Mouse (Mus musculus) heart, adult 2 months (tissue): ENCODE data around the gene Stk11. TPM values are rescaled to one million over a fixed set of nuclear protein-coding genes. Genes with fewer than 3 reads are reported as not detected.

ENCODE experiments used
- DNase-seq, 2 experiments: peaks; one replicate each; pipeline ENCODE4 v3.0.0; 2021
- H3K27ac ChIP-seq: fragments of 200-600 bp; 2 replicates; pipeline ENCODE4 v1.8.1; 2022
- H3K27me3 ChIP-seq: fragments of 200-500 bp; 2 replicates; pipeline ENCODE4 v1.6.1; 2012; ENCODE audit warnings: mild to moderate bottlenecking, low read length, inconsistent platforms, mixed read lengths; ENCODE audit not compliant: control insufficient read depth, insufficient read depth
- H3K36me3 ChIP-seq: fragments of 200-500 bp; 2 replicates; pipeline ENCODE4 v1.6.1; 2012; ENCODE audit warnings: low read length, inconsistent platforms; ENCODE audit not compliant: control insufficient read depth, insufficient read depth
- H3K4me1 ChIP-seq: fragments of 200-500 bp; 2 replicates; pipeline ENCODE4 v1.6.1; 2011; ENCODE audit warnings: low read length; ENCODE audit not compliant: control insufficient read depth, insufficient read depth
- H3K4me3 ChIP-seq: fragments of 200-600 bp; 2 replicates; pipeline ENCODE4 v1.8.1; 2022
- H3K79me2 ChIP-seq: fragments of 200-500 bp; replicated peaks from 2 replicates; pipeline ENCODE4 v1.6.1; 2012; ENCODE audit warnings: mild to moderate bottlenecking, inconsistent platforms, low read length, moderate library complexity, mixed read lengths; ENCODE audit not compliant: control insufficient read depth, insufficient read depth
- H3K9ac ChIP-seq: fragments of 200-500 bp; 2 replicates; pipeline ENCODE4 v1.6.1; 2012; ENCODE audit warnings: low read depth, mild to moderate bottlenecking, control low read depth, inconsistent platforms, low read length, mixed read lengths
- CTCF ChIP-seq: fragments of 200-600 bp; IDR thresholded peaks from 2 replicates; pipeline ENCODE4 v1.8.1; 2022; ENCODE audit warnings: antibody characterized with exemption, mild to moderate bottlenecking, moderate library complexity
- EP300 ChIP-seq: fragments of 200-500 bp; IDR thresholded peaks from 2 replicates; pipeline ENCODE4 v1.6.1; 2011; ENCODE audit warnings: low read depth, low read length, control low read depth; ENCODE audit not compliant: insufficient read depth
- POLR2A ChIP-seq: fragments of 200-500 bp; IDR thresholded peaks from 2 replicates; pipeline ENCODE4 v1.6.1; 2011; ENCODE audit warnings: mild to moderate bottlenecking, low read depth, low read length, control low read depth; ENCODE audit not compliant: insufficient read depth
- WGBS: fragments of 180-500 bp; shearing (Covaris S2); methylation state at CpG from one replicate; pipeline ENCODE4 v1.1.7; 2018; 5-methylcytosine and 5-hydroxymethylcytosine counted together
- intact Hi-C: fragments of 180-260 bp; cut with DNase I; formaldehyde crosslinking; loops from one replicate; pipeline ENCODE4 v1.15.1; 2025
- polyA plus RNA-seq: library from polyadenylated mRNA; depleted of rRNA; stranded (reverse); fragments of >200 nt; gene quantifications from 2 replicates; pipeline ENCODE4 v1.2.3, GENCODE M21; 2012
- total RNA-seq, 2 experiments: library from RNA; stranded (reverse); gene quantifications; 2 replicates each; pipeline ENCODE4 v1.2.3; 2021

Gene Stk11
- total and polyA plus RNA-seq, 3 experiments = 127 to 161 (median 140) TPM

- Histone ChIP-seq H3K36me3 (no peaks in the 10 kb centered on the region), H3K9ac (0 out of 2 replicates have a peak overlapping the region, but pooled peaks have one; percentile 15), H3K4me3 (no peak overlapping the region), H3K4me1 (peaks cover 18% of the 10 kb centered on the region), H3K27me3 (no peaks in the 10 kb centered on the region), H3K27ac (peak overlapping the region; percentile 93), H3K79me2 (peaks cover 4% of the 10 kb centered on the region)
- intact Hi-C loops = loop anchor here (1.0 to 5.0 kb wide), 2 partner anchors 20 to 218 kb away; partner anchors contain the start of genes Arid3a and Cirbp
- WGBS = 65% methylated on average over 20 of the region's 20 CpGs
- TF ChIP-seq EP300 (peak; percentile 94), POLR2A (0 out of 2 replicates have a peak, but pooled peaks have one; percentile 5), CTCF (peak; percentile 96)
- peak; percentile 83 to 86 for DNase-seq
Measured at GRCm38 (mm10) chr10:80144864-80145838, 29.5 kb downstream of the Stk11 start.

GRCm38 (mm10) chr10:80145896-80146295 lies 30.3 kb downstream of the Stk11 start:
- WGBS = 63% methylated on average over 6 of the region's 6 CpGs
- intact Hi-C loops = loop anchor here (1.0 to 2.0 kb wide), 2 partner anchors 19 to 79 kb away; partner anchors contain the start of gene Cirbp
- Histone ChIP-seq H3K27me3 (no peaks in the 10 kb centered on the region), H3K4me1 (peaks cover 18% of the 10 kb centered on the region), H3K79me2 (peaks cover 4% of the 10 kb centered on the region), H3K4me3 (no peak overlapping the region), H3K36me3 (no peaks in the 10 kb centered on the region), H3K9ac (no peak overlapping the region), H3K27ac (peak overlapping the region; percentile 93)
- TF ChIP-seq POLR2A (no peak), CTCF (no peak), EP300 (no peak)
- DNase-seq = peak; percentile 73 to 77

DNA sequence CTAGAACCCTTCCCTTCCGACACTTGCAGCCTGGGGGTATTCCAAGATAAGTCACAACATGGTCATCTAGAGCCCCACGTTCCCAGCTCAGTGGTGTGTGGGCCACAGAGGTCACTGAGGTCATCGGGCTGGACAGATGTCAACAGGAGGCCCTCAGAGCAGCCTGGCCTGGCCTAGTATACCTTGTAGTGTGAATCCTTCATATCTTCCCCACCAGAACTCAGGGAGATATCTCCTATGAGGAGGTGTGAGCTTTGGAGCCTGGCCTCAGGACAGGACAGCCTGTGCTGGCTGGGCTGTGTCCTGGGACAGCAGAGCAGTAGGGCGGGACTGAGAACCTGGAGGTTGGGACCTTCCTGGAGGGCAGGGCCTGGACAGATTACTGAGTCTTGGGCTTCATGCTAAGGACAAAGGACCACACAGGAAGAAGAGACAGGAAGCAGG lies 31.0 kb downstream of the Stk11 start:
- Histone ChIP-seq H3K9ac (peak overlapping the region; percentile 95), H3K79me2 (peaks cover 6% of the 10 kb centered on the region), H3K36me3 (no peaks in the 10 kb centered on the region), H3K27me3 (no peaks in the 10 kb centered on the region), H3K27ac (peak overlapping the region; percentile 93), H3K4me1 (peaks cover 16% of the 10 kb centered on the region), H3K4me3 (no peak overlapping the region)
- TF ChIP-seq CTCF (no peak), POLR2A (no peak; the same call in 1 of the 2 replicates), EP300 (peak; percentile 100)
- WGBS = 33% methylated on average over 4 of the region's 4 CpGs
- intact Hi-C loops = loop anchor here (2.0 kb wide), 1 partner anchor 78 kb away; no protein-coding TSS in a partner anchor
- peak; percentile 69 to 79 for DNase-seq

DNA sequence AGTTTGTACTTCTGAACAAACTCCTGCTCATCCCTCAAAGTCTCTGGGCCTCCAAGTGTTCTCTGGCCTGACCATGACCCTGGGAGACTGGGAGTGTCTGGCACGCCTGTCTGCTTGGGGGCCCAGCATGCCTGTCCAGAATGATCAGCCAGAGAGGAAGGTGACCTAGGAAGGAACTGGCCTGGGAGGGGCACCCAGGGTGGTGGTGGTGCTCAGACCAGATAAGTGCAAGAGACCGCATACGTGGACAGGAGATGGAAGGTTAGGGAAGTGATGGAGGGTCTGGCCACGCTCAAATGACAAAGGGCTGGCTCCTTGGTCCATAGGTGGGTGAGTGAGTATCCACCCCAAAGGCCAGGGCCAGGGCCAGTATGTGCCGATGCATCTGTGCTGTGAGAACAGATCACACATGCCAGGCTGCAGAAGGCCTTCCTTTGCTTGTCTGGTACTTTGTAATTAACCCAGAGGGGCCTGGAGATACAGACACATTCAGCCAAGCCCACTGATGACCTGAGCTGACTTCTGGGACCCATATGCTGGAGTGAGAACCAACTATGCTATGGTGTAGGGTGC lies 31.6 kb downstream of the Stk11 start:
- H3K79me2 ChIP-seq = peaks cover 6% of the 10 kb centered on the region
- peak overlapping the region; percentile 66; the same call in 1 of the 2 replicates for H3K4me3 ChIP-seq
- peak; percentile 53 to 60 for DNase-seq
- WGBS = 29% methylated on average over 5 of the region's 5 CpGs
- peak overlapping the region; percentile 93 for H3K27ac ChIP-seq
- peaks cover 2% of the 10 kb centered on the region for H3K36me3 ChIP-seq
- H3K9ac ChIP-seq = peak overlapping the region; percentile 95
- TF ChIP-seq POLR2A = no peak; the same call in 1 of the 2 replicates
- TF ChIP-seq EP300 = no peak
- no peak for TF ChIP-seq CTCF
- H3K27me3 ChIP-seq = no peaks in the 10 kb centered on the region
- peaks cover 18% of the 10 kb centered on the region for H3K4me1 ChIP-seq
- intact Hi-C loops = loop anchor here (2.0 kb wide), 1 partner anchor 78 kb away; no protein-coding TSS in a partner anchor

GRCm38 (mm10) chr10:80147719-80148601 lies 32.4 kb downstream of the Stk11 start, which contains the start of gene Midn:
Gene Midn, plus strand, starts transcription at chr10:80148272.
- intact Hi-C loops = loop anchor here (2.0 kb wide), 1 partner anchor 77 kb away; no protein-coding TSS in a partner anchor
- under 1% methylated on average over 42 of the region's 42 CpGs for whole genome bisulfite sequencing

More at GRCm38 (mm10) chr10:80147719-80148601, 32.4 kb downstream of the Stk11 start, which contains the start of gene Midn:
- peak within 1 kb of the TSS; percentile 93 for H3K27ac ChIP-seq
- H3K9ac ChIP-seq = peak within 1 kb of the TSS; percentile 95
- peaks cover 8% of the 10 kb centered on the region for H3K36me3 ChIP-seq
- H3K4me3 ChIP-seq = peak within 1 kb of the TSS; percentile 66
- H3K27me3 ChIP-seq = no peaks in the 10 kb centered on the region
- DNase-seq = peak; percentile 92
- TF ChIP-seq EP300 (peak; percentile 89), POLR2A (peak; percentile 98), CTCF (peak; percentile 72)
- H3K79me2 ChIP-seq = peaks cover 4% of the 10 kb centered on the region
- H3K4me1 ChIP-seq = peaks cover 20% of the 10 kb centered on the region
